Mouse (Mus musculus) spleen, adult 2 months (tissue): ENCODE measurements around the gene Syt1. TPM values are rescaled to one million over a fixed set of nuclear protein-coding genes. Genes with fewer than 3 reads are reported as not detected.

ENCODE experiments used
- DNase-seq, 2 experiments: peaks; one replicate each; pipeline versions ENCODE4 v3.0.0 to v3.0.0-alpha.2; 2012 to 2021; ENCODE audit warnings: low spot score in 2 of 2, low read depth in 1 of 2
- H3K27ac ChIP-seq: fragments of 200-500 bp; 2 replicates; pipeline ENCODE4 v1.5.1; 2012; ENCODE audit warnings: low read length, inconsistent platforms; ENCODE audit not compliant: insufficient read depth
- H3K27me3 ChIP-seq: fragments of 200-500 bp; 2 replicates; pipeline ENCODE4 v1.6.1; 2012; ENCODE audit warnings: mild to moderate bottlenecking, moderate library complexity, low read length, inconsistent platforms; ENCODE audit not compliant: control insufficient read depth, insufficient read depth
- H3K36me3 ChIP-seq: fragments of 200-500 bp; 2 replicates; pipeline ENCODE4 v1.6.1; 2012; ENCODE audit warnings: mild to moderate bottlenecking, low read length, inconsistent platforms; ENCODE audit not compliant: control insufficient read depth, insufficient read depth
- H3K4me1 ChIP-seq: fragments of 200-500 bp; 2 replicates; pipeline ENCODE4 v1.6.1; 2011; ENCODE audit warnings: inconsistent platforms; ENCODE audit not compliant: control insufficient read depth, insufficient read depth, insufficient read length
- H3K4me3 ChIP-seq: fragments of 200-500 bp; 2 replicates; pipeline ENCODE4 v1.5.1; 2011; ENCODE audit warnings: mild to moderate bottlenecking, inconsistent platforms; ENCODE audit not compliant: insufficient read depth, insufficient read length; ENCODE audit errors: extremely low read depth
- CTCF ChIP-seq: fragments of 200-500 bp; IDR thresholded peaks from 2 replicates; pipeline ENCODE4 v1.5.1; 2011; ENCODE audit warnings: mild to moderate bottlenecking, inconsistent platforms; ENCODE audit not compliant: insufficient read depth, insufficient read length, insufficient replicate concordance; ENCODE audit errors: extremely low read depth
- POLR2A ChIP-seq: fragments of 200-500 bp; IDR thresholded peaks from 2 replicates; pipeline ENCODE4 v1.6.1; 2011; ENCODE audit warnings: low read depth, low read length, inconsistent platforms
- WGBS: fragments of 180-500 bp; shearing (Covaris S2); methylation state at CpG from one replicate; pipeline ENCODE4 v1.1.7; 2018; 5-methylcytosine and 5-hydroxymethylcytosine counted together
- polyA plus RNA-seq: library from polyadenylated mRNA; depleted of rRNA; stranded (reverse); fragments of >200 nt; gene quantifications from 2 replicates; pipeline ENCODE4 v1.2.3, GENCODE M21; 2012

Gene Syt1
- polyA plus RNA-seq, 1 experiment, result 0.44 TPM

GRCm38 (mm10) chr10:108782817-108783216, 228.0 kb downstream of the Syt1 start:
- DNase-seq, result no peak
- no peaks in the 10 kb centered on the region for H3K36me3 ChIP-seq
- WGBS, result 88% methylated on average over 5 of the region's 5 CpGs
- no peaks in the 10 kb centered on the region for H3K27me3 ChIP-seq
- no peak overlapping the region for H3K27ac ChIP-seq
- no peaks in the 10 kb centered on the region for H3K4me1 ChIP-seq
- TF ChIP-seq POLR2A (no peak), CTCF (no peak)
- H3K4me3 ChIP-seq, result no peak overlapping the region

GRCm38 (mm10) chr10:108780614-108781013, 230.2 kb downstream of the Syt1 start:
- no peaks in the 10 kb centered on the region for H3K27me3 ChIP-seq
- no peak for TF ChIP-seq CTCF
- TF ChIP-seq POLR2A, result no peak
- H3K27ac ChIP-seq, result no peak overlapping the region
- WGBS, result 89% methylated on average over 3 of the region's 3 CpGs
- no peak overlapping the region for H3K4me3 ChIP-seq
- H3K4me1 ChIP-seq, result no peaks in the 10 kb centered on the region
- H3K36me3 ChIP-seq, result no peaks in the 10 kb centered on the region
- DNase-seq, result no peak

GRCm38 (mm10) chr10:108776735-108777134, 234.0 kb downstream of the Syt1 start:
- no peak for DNase-seq
- Histone ChIP-seq H3K4me1 (no peaks in the 10 kb centered on the region), H3K4me3 (no peak overlapping the region), H3K27me3 (no peaks in the 10 kb centered on the region), H3K27ac (no peak overlapping the region), H3K36me3 (no peaks in the 10 kb centered on the region)
- TF ChIP-seq CTCF (no peak), POLR2A (no peak)
- 83% methylated on average over 8 of the region's 8 CpGs for WGBS

GRCm38 (mm10) chr10:108771081-108771480, 239.7 kb downstream of the Syt1 start:
- WGBS, result 74% methylated on average over 6 of the region's 6 CpGs
- Histone ChIP-seq H3K27me3 (no peaks in the 10 kb centered on the region), H3K27ac (no peak overlapping the region), H3K4me1 (no peaks in the 10 kb centered on the region), H3K4me3 (no peak overlapping the region), H3K36me3 (no peaks in the 10 kb centered on the region)
- DNase-seq, result no peak
- TF ChIP-seq POLR2A (no peak), CTCF (no peak)

GRCm38 (mm10) chr10:108765564-108765963, 245.2 kb downstream of the Syt1 start:
- Histone ChIP-seq H3K36me3 (no peaks in the 10 kb centered on the region), H3K27me3 (no peaks in the 10 kb centered on the region), H3K27ac (no peak overlapping the region), H3K4me3 (no peak overlapping the region), H3K4me1 (no peaks in the 10 kb centered on the region)
- TF ChIP-seq CTCF (no peak), POLR2A (no peak)
- no peak for DNase-seq

- H3K27ac ChIP-seq, result no peak overlapping the region
- H3K36me3 ChIP-seq, result no peaks in the 10 kb centered on the region
- WGBS, result 88% methylated on average over 6 of the region's 6 CpGs
- no peaks in the 10 kb centered on the region for H3K27me3 ChIP-seq
- no peak for DNase-seq
- H3K4me1 ChIP-seq, result no peaks in the 10 kb centered on the region
- TF ChIP-seq POLR2A (no peak), CTCF (no peak)
- H3K4me3 ChIP-seq, result no peak overlapping the region
Observed at GRCm38 (mm10) chr10:108763722-108764121, 247.1 kb downstream of the Syt1 start.

GRCm38 (mm10) chr10:108753304-108753703, 257.5 kb downstream of the Syt1 start:
- no peaks in the 10 kb centered on the region for H3K4me1 ChIP-seq
- no peak overlapping the region for H3K27ac ChIP-seq
- no peak for TF ChIP-seq CTCF
- TF ChIP-seq POLR2A, result no peak
- WGBS, result 88% methylated on average over 2 of the region's 2 CpGs
- DNase-seq, result no peak
- H3K36me3 ChIP-seq, result no peaks in the 10 kb centered on the region
- no peak overlapping the region for H3K4me3 ChIP-seq
- no peaks in the 10 kb centered on the region for H3K27me3 ChIP-seq

GRCm38 (mm10) chr10:108743759-108744158, 267.0 kb downstream of the Syt1 start:
- H3K4me1 ChIP-seq, result no peaks in the 10 kb centered on the region
- TF ChIP-seq POLR2A, result no peak
- TF ChIP-seq CTCF, result no peak
- no peak for DNase-seq
- H3K36me3 ChIP-seq, result no peaks in the 10 kb centered on the region
- WGBS, result 66% methylated on average over 2 of the region's 2 CpGs
- no peaks in the 10 kb centered on the region for H3K27me3 ChIP-seq
- no peak overlapping the region for H3K27ac ChIP-seq
- no peak overlapping the region for H3K4me3 ChIP-seq
